Mouse (Mus musculus): ENCODE data around the gene Acta1. TPM values are rescaled to one million over a fixed set of nuclear protein-coding genes. Genes with fewer than 3 reads are reported as not detected.
A peak's percentile ranks its signal among the peaks of the same experiment; 100 is the strongest.

The Acta1 gene
- polyA plus RNA-seq, 1 experiment from 2014 or later = 0.48 TPM

DNA sequence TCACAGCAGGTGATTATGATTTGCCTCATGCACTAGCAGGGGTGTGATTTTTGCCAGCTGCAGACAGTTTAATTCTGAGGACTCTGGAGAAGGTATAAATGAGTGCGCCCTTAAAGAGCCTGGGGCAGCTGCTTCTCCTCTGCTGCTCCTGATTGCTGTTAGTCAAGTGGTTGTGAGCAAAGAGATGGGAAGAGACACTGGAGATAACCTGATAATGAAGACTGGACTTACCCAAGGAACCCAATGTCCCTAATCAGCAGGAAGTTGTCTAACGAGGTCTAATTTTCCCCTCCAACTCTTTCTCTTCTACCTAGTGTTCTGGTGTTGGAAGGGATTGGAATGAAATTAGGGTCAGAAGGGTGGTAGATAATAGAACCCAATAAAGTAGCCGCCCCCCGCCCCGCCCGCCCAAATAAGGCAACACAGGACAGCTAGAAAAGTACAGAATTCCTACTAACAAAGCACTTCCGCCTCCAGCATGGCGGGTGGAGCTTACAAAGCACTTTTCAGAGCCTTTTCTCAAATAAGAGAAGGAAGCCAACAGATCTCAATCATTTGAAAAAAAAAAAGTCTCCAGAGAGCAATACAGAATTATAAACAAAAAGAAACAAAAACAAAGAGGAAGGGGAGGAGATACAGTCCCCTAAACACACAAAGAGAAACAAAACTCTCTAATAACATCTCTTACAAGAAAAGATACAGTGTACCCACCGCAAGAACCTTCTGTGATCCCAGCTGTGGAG, 39.6 kb downstream of the Acta1 start:
- no peak for DNase-seq (ENCODE audit: low spot score)
- peaks cover 6% of the 10 kb centered on the region; the same call in 1 of the 2 replicates for H3K36me3 ChIP-seq
- no peak overlapping the region for H3K27ac ChIP-seq
- 93% methylated on average over 9 of the region's 9 CpGs for WGBS
- H3K4me1 ChIP-seq (replicated peaks) = peaks cover 20% of the 10 kb centered on the region
- H3K9me3 ChIP-seq = no peaks in the 10 kb centered on the region
- no peak overlapping the region for H3K4me3 ChIP-seq
- peaks cover 2% of the 10 kb centered on the region; the same call in 1 of the 2 replicates for H3K27me3 ChIP-seq (ENCODE audit: insufficient read depth, poor library complexity, severe bottlenecking)

DNA sequence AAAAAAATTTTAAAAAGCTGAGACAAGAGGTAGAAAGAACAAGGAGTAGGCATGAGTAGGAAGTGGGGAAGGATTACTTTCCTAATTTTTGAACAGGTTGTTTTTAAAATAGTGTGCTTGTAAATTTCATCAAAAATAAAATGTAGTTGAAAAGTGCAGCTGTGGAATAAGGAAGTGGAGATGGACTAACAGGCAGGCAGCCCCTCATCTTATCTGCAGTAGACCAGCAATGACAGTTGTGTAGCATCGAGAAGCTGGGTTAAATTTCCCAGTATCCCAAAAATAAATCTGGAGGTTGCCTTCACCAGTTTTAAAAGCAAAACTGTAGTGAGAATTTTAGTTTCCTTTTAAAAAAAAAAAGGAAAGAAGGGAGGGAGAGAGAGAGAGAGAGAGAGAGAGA, 40.3 kb downstream of the Acta1 start:
- WGBS = 90% methylated on average over 1 of the region's 1 CpGs
- Histone ChIP-seq H3K4me3 (no peak overlapping the region), H3K36me3 (peaks cover 6% of the 10 kb centered on the region; the same call in 1 of the 2 replicates), H3K9me3 (no peaks in the 10 kb centered on the region), H3K4me1 (replicated peaks) (peaks cover 16% of the 10 kb centered on the region), H3K27ac (no peak overlapping the region), H3K27me3 (ENCODE audit: insufficient read depth, poor library complexity, severe bottlenecking) (no peaks in the 10 kb centered on the region)
- DNase-seq (ENCODE audit: low spot score) = no peak

GRCm38 (mm10) chr8:123851590-123851989, 43.0 kb downstream of the Acta1 start:
- H3K9me3 ChIP-seq = no peaks in the 10 kb centered on the region
- peaks cover 6% of the 10 kb centered on the region; the same call in 1 of the 2 replicates for H3K36me3 ChIP-seq
- no peak for DNase-seq (ENCODE audit: low spot score)
- 75% methylated on average over 5 of the region's 5 CpGs for WGBS
- no peak overlapping the region for H3K4me3 ChIP-seq
- no peak overlapping the region for H3K27ac ChIP-seq
- H3K27me3 ChIP-seq (ENCODE audit: insufficient read depth, poor library complexity, severe bottlenecking) = no peaks in the 10 kb centered on the region
- H3K4me1 ChIP-seq (replicated peaks) = peaks cover 16% of the 10 kb centered on the region; the same call in 1 of the 2 replicates

GRCm38 (mm10) chr8:123849352-123849751, 45.2 kb downstream of the Acta1 start:
- H3K4me3 ChIP-seq = no peak overlapping the region
- 84% methylated on average over 4 of the region's 4 CpGs for WGBS
- H3K4me1 ChIP-seq (replicated peaks) = peaks cover 18% of the 10 kb centered on the region; the same call in 1 of the 2 replicates
- no peaks in the 10 kb centered on the region for H3K9me3 ChIP-seq
- H3K36me3 ChIP-seq = peaks cover 7% of the 10 kb centered on the region
- no peaks in the 10 kb centered on the region for H3K27me3 ChIP-seq (ENCODE audit: insufficient read depth, poor library complexity, severe bottlenecking)
- DNase-seq (ENCODE audit: low spot score) = no peak
- no peak overlapping the region for H3K27ac ChIP-seq

- H3K9me3 ChIP-seq = no peaks in the 10 kb centered on the region
- no peak for DNase-seq (ENCODE audit: low spot score)
- peaks cover 18% of the 10 kb centered on the region; the same call in 1 of the 2 replicates for H3K4me1 ChIP-seq (replicated peaks)
- no peak overlapping the region for H3K4me3 ChIP-seq
- H3K27ac ChIP-seq = no peak overlapping the region
- peaks cover 18% of the 10 kb centered on the region for H3K36me3 ChIP-seq
- H3K27me3 ChIP-seq (ENCODE audit: insufficient read depth, poor library complexity, severe bottlenecking) = no peaks in the 10 kb centered on the region
- 63% methylated on average over 3 of the region's 3 CpGs for WGBS
These were observed 47.0 kb downstream of the Acta1 start for GRCm38 (mm10) chr8:123847546-123847945.

DNA sequence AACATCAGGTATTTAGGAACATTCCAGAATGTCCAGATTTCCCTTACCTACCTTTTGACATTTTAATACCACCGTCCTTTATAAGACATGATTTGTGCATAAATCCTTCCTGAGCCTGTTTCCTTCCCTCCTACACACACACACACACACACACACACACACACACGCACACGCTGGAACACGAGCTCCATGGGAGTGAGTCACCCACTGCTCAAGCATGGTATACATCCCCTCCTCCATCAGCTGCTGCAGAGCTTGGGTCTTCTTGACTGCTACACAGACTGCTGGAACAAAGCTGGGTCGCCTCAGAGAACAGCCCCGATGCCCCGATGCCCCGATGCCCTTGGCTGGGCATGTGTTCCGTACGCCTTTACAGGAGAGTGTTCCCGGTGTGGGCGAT, 48.0 kb downstream of the Acta1 start:
- WGBS = 96% methylated on average over 12 of the region's 12 CpGs

GRCm38 (mm10) chr8:123845991-123846390, 48.6 kb downstream of the Acta1 start:
- H3K27me3 ChIP-seq (ENCODE audit: insufficient read depth, poor library complexity, severe bottlenecking) = no peaks in the 10 kb centered on the region
- H3K36me3 ChIP-seq = peaks cover 33% of the 10 kb centered on the region
- H3K27ac ChIP-seq = no peak overlapping the region
- no peaks in the 10 kb centered on the region for H3K9me3 ChIP-seq
- DNase-seq (ENCODE audit: low spot score) = no peak
- no peak overlapping the region for H3K4me3 ChIP-seq
- peaks cover 18% of the 10 kb centered on the region; the same call in 1 of the 2 replicates for H3K4me1 ChIP-seq (replicated peaks)
- 90% methylated on average over 10 of the region's 10 CpGs for WGBS

More for the DNA sequence above, 48.0 kb downstream of the Acta1 start:
- H3K9me3 ChIP-seq = no peaks in the 10 kb centered on the region
- no peak for DNase-seq (ENCODE audit: low spot score)
- peaks cover 28% of the 10 kb centered on the region for H3K36me3 ChIP-seq
- no peak overlapping the region for H3K4me3 ChIP-seq
- H3K4me1 ChIP-seq (replicated peaks) = peaks cover 18% of the 10 kb centered on the region; the same call in 1 of the 2 replicates
- no peaks in the 10 kb centered on the region for H3K27me3 ChIP-seq (ENCODE audit: insufficient read depth, poor library complexity, severe bottlenecking)
- no peak overlapping the region for H3K27ac ChIP-seq

GRCm38 (mm10) chr8:123845114-123845513, 49.4 kb downstream of the Acta1 start:
- Histone ChIP-seq H3K4me3 (no peak overlapping the region), H3K27me3 (ENCODE audit: insufficient read depth, poor library complexity, severe bottlenecking) (no peaks in the 10 kb centered on the region), H3K4me1 (replicated peaks) (peaks cover 18% of the 10 kb centered on the region; the same call in 1 of the 2 replicates), H3K36me3 (peaks cover 34% of the 10 kb centered on the region), H3K9me3 (no peaks in the 10 kb centered on the region), H3K27ac (peak overlapping the region; percentile 35; the same call in 1 of the 2 replicates)
- WGBS = 95% methylated on average over 13 of the region's 13 CpGs
- no peak for DNase-seq (ENCODE audit: low spot score)

DNA sequence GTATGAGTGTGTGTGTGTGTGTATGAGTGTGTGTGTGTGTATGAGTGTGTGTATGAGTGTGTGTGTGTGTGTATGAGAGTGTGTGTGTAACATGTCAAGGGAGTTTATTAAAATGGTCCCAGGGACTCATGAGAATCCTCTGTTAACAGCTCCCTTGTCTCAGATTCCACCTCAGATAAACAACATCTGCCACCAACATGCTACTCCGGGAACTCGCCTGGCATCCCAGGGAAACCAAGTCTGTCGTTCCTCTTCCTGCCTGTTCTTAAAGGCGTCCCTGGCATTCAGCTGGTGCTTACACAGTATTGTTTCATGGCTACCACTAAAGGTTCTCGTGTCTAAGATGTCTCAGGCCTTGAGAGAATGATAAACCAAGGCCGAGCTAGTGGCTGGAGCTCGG, 50.2 kb downstream of the Acta1 start:
- Histone ChIP-seq H3K27ac (no peak overlapping the region), H3K4me1 (replicated peaks) (peaks cover 18% of the 10 kb centered on the region; the same call in 1 of the 2 replicates), H3K9me3 (no peaks in the 10 kb centered on the region), H3K27me3 (ENCODE audit: insufficient read depth, poor library complexity, severe bottlenecking) (no peaks in the 10 kb centered on the region), H3K4me3 (no peak overlapping the region), H3K36me3 (peaks cover 38% of the 10 kb centered on the region)
- DNase-seq (ENCODE audit: low spot score) = no peak
- WGBS = 78% methylated on average over 7 of the region's 7 CpGs

DNA sequence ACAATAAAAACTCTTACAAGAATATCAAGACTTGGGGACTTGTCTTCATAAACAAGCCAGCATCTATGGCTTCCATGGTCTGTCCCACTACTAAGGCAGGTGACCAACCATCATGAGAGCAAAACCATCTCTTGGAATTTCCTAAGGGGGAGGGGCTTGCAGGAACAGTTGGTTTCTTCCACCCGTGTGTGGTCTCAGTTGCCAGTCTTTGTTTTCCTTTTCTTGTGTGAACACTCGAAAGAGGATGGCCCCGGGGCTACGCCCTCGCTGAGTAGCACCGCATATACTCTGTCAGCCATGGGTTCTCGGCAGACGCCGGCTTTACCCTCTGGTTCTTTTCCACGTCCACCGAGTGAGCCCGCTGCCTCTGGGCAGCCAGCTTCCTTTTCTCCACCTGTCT, 52.5 kb downstream of the Acta1 start:
- Histone ChIP-seq H3K27ac (no peak overlapping the region), H3K4me1 (replicated peaks) (peaks cover 7% of the 10 kb centered on the region; the same call in 1 of the 2 replicates), H3K4me3 (no peak overlapping the region), H3K9me3 (no peaks in the 10 kb centered on the region), H3K36me3 (peaks cover 59% of the 10 kb centered on the region), H3K27me3 (ENCODE audit: insufficient read depth, poor library complexity, severe bottlenecking) (no peaks in the 10 kb centered on the region)
- WGBS = 89% methylated on average over 12 of the region's 12 CpGs
- DNase-seq (ENCODE audit: low spot score) = no peak

Other genes with a start within 250 kb of the Acta1 start
- 6.7 and 7.5 TPM in 2 replicates for gene Rhou, start 240.8 kb downstream of the Acta1 start, polyA plus RNA-seq (2016; fragmentation: Nextera tagmentation; extraction: Ambion mirVana)
- gene Rab4a, start 88.8 kb downstream of the Acta1 start, polyA plus RNA-seq (2016; fragmentation: Nextera tagmentation; extraction: Ambion mirVana) = 66.4 and 76.6 TPM in 2 replicates
- 7.3 and 8.4 TPM in 2 replicates for gene Ccsap, start 34.5 kb downstream of the Acta1 start, polyA plus RNA-seq (2016; fragmentation: Nextera tagmentation; extraction: Ambion mirVana)
- 44.7 and 52.4 TPM in 2 replicates for gene Nup133, start 54.5 kb upstream of the Acta1 start, polyA plus RNA-seq (2016; fragmentation: Nextera tagmentation; extraction: Ambion mirVana)
- 19.5 and 21.4 TPM in 2 replicates for gene Abcb10, start 88.4 kb upstream of the Acta1 start, polyA plus RNA-seq (2016; fragmentation: Nextera tagmentation; extraction: Ambion mirVana)
- 37.8 and 40.2 TPM in 2 replicates for gene Taf5l, start 126.6 kb upstream of the Acta1 start, polyA plus RNA-seq (2016; fragmentation: Nextera tagmentation; extraction: Ambion mirVana)
- 6.8 and 7.1 TPM in 2 replicates for gene Urb2, start 126.8 kb upstream of the Acta1 start, polyA plus RNA-seq (2016; fragmentation: Nextera tagmentation; extraction: Ambion mirVana)